Mouse (Mus musculus) cerebellum, adult (tissue): ENCODE results near the gene Ripply3.
A peak's percentile ranks its signal among the peaks of the same experiment; 100 is the strongest.

Experiments
- ATAC-seq: cut with Nextera tagmentation; 2 replicates; pipeline ENCODE4 v1.9.2; 2017; ENCODE audit warnings: mild to moderate bottlenecking, moderate library complexity, mixed read lengths; ENCODE audit not compliant: insufficient number of reproducible peaks, low FRiP score, low TSS enrichment

Ripply3 gene

DNA sequence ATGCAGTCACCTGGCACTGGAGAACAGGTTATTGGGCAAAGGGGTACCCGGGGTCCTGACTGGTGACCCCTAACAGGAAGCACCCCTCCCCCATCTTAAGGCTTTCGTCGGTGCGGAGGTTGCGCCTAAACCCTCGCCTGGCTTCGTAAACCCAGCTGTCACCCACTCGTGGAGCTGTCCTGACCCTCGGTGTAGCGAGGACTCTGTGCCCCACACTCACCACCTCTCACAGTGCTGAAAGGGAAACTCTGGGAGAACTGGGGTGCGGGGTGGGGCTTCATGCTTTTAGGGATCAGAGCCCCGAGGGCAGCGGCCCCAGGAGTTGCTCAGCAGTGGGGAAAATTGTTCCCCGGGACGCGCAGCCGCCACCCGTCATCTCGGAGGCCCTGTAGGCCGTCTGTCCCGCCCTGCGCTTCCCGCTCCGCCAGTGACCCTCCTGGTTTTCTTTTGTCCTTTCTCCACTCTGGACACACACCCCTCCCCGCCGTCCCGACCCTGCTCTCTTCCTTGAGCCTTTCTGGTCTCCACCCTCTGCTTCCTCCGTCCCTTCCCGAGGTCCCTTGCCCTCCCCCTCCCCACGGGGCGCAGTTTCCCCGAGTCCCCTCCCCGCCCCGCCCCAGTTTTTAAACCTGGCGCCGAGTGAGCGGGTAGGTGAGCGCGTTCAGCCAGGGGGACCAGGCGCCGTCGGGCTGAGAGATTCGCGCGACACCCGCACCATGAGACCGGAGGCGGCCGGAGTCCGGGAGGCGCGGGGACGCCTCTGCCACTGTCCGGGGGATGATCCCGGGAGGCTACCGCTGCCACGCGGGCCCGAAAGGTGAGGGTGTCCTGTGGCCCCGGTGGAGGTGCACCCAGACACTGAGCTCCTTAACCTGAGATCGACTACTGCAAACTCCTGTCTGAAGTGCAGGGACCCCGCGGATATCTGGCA is at the start of gene Ripply3:
Gene Ripply3, plus strand, starts transcription at position 640 of the 931 bp plus-strand sequence.
- ATAC-seq = no peak

DNA sequence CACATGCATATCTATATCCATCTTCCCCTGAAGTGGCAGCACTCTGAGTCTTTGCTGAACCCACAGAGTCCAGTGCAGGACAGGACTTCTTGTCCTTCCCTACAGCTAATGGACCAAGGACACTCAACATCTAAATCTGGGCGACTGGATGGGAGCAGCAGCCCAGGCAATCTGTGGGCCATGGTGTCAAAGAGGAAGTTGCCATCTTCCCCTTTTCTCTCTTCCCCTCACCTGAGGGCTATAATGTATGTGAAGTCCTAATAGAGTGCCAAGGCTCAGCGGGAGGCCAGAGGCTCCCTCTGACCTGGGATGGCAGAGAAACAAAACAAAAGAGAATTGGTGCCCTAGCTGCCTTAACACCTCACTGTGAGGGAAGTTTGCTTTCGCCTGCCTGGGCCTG is 44.2 kb upstream of the Ripply3 start:
- no peak for ATAC-seq

DNA sequence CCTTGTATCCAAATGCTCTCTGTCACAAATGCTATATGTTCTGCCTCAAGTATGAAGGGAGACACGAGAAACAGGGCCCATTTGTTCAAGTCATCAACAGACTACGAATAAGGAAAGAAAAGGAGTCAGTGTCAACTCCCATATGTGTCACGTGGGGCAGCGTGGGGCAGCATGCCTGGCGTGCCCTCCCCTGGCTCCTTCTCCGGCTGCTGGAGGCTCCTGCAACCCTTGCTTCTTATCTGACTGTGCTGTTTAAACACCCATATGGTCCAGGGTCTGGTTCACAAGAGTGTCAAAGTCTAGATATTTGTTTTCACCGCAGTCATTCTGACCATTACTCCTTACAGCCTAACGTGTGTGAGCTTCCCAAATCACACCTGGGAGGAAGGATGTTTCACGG is 40.4 kb upstream of the Ripply3 start:
- ATAC-seq = no peak

- ATAC-seq = peak; percentile 38
Observed at GRCm38 (mm10) chr16:94289138-94290072, 38.8 kb upstream of the Ripply3 start.

DNA sequence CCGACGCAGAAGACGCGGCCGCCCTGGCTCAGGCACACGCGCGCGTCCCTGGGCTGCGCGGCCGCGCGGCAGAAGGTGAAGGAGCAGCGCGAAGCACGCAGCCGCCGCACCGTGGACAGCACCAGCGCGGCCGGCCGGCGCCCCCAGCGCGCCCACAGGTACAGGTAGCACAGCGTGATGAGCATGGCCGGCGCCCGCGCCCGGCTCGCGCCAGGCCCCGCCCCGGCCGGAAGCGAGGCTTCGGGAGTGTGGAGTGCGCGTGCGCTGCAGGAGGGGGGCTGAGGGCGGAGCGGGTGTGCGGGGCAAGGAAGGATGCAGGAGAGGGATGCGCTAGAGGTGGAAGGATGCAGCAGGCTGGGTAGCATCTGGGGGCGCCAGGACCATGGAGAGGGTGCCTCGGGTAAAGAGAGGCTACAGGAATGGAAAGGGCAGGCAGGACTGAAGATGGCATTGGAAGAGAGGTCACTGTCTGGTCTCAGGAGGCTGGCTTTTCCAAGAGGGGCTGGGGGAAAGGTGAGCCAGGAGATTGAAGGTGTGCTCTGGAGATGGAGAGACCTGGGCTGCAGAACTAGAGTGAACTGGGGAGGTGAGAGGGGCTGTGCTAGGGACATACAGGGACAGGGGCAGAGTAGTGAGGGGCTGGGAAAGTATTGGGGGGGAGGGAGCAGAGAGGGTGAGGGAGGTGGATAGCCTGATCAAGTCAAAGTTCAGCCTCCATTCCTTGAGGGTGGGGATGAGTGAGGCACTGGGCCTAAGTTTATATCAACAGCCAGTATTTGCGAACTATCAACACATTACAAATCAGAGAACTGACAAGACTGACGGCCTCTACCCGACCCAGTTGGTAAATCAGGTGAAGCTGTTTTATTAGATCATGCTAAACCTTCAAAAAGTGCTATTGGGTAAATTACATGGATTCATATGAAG is 37.9 kb upstream of the Ripply3 start:
- peak; percentile 93 for ATAC-seq

GRCm38 (mm10) chr16:94291141-94291540 is 37.1 kb upstream of the Ripply3 start:
- no peak for ATAC-seq

GRCm38 (mm10) chr16:94298081-94298480 is 30.1 kb upstream of the Ripply3 start:
- ATAC-seq = no peak

GRCm38 (mm10) chr16:94299210-94299609 is 29.0 kb upstream of the Ripply3 start:
- no peak for ATAC-seq

DNA sequence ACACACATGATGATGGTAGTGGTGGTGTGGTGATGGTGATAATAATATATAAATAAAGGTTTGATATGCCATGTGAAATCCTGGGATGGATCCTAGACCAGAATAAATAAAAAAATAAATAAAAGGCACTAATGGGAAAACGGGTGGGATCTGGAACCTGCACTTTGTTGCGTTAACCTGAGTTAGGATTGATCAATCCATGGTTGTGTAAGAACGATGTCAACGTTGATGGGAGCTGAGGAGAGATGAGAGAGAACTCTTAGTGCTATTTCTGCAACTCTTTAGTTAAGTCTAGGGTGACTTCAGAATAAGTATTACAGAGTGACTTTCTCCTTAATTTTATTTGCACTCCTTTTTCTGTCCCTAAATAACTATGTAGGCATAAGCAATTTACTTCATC is 27.0 kb upstream of the Ripply3 start:
- ATAC-seq = no peak

- ATAC-seq = no peak
Observed at GRCm38 (mm10) chr16:94301696-94302095, 26.5 kb upstream of the Ripply3 start.

GRCm38 (mm10) chr16:94302274-94303202 is 25.7 kb upstream of the Ripply3 start:
- ATAC-seq = peak; percentile 86

GRCm38 (mm10) chr16:94303203-94303535 is 25.1 kb upstream of the Ripply3 start:
- ATAC-seq = peak; percentile 54; the same call in 1 of the 2 replicates

GRCm38 (mm10) chr16:94307526-94307925 is 20.7 kb upstream of the Ripply3 start:
- ATAC-seq = 0 out of 2 replicates have a peak, but pooled peaks have one; percentile 23

- no peak for ATAC-seq
Observed at GRCm38 (mm10) chr16:94307942-94308341, 20.3 kb upstream of the Ripply3 start.

DNA sequence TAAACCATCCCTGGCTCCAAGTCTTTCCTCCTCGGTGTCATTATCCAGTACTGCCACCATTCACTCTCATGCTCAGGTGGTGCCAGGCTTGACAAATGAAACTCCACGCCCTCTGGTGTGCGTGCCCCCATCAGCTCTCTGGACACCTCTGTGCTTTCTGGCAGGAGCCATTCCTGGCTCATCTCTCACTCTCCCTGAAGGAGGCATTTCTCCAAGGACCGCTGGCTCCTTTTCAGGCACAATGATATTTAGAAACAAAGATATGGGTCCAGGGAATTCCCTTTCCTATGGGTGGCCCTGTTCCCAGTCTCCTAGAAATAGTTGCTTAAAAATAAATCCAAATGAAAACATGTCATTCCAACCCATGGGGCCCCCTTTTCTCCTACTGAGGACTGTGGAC is 19.2 kb upstream of the Ripply3 start:
- no peak for ATAC-seq

DNA sequence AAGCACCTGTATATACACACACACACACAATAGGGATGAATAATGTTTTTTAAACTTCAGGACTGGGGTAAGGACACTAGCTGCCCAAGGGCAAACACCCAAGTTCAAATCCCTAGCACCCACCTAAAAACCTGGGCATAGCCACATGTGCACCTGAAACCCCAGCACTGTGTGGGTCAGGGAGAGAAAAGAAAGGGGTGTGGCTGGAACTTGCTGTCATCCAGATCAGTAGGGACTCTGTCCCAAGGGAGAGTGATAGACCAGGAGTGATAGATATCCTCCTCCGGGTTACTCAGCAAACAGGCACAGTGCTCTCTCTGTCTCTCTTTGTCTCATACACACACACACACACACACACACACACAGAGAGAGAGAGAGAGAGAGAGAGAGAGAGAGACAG is 16.8 kb upstream of the Ripply3 start:
- no peak for ATAC-seq

DNA sequence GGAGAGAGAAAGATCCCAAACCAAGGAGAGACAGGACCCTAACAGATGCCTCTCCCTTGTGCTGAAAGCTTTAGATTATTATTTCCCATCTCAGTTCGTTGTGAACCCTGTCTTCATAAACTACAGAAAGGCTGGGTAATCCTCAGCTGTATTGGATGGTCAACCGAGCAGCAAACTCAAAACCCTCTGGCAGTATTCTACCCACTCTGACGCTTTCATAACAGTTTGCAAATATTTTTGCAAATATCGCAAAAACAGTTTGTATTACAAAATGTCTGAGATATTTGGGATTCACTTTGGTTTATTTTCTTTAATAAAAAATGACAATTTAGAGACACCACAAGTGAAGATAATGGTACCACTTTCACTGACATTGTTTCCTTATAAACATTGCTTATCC is 16.3 kb upstream of the Ripply3 start:
- no peak for ATAC-seq

DNA sequence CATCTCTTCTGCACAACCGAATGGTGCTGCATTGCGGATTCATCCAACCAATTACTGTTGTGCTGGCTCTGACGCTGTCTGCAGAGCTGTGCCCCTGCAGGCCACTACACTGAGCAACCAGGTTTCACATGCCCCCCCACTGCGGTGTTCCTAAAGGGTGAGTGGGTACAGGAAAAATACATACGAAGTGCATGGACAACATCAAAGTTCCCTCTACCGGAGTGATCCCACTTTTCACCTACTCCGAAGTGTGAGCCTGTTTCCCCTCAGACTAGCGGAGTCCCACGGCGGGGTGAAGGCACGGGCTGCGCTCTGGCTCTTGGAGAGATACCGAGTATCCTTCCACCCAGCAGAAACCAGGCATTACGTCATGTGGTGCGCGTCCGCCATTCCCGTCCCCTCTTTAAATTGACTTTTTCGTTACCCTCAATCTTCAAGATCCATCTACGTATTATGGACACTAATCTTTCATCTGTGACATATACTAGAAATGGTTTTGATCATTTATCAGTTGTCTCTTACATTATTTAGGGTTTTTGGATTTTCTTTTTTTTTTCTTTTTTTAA is 15.5 kb upstream of the Ripply3 start:
- peak; percentile 71 for ATAC-seq
